Mouse (Mus musculus): ENCODE results near the gene Ankzf1.

The Ankzf1 gene

GRCm38 (mm10) chr1:75191622-75192402 is at the start of gene Ankzf1, which contains the start of gene Atg9a:
Gene Ankzf1, plus strand, starts transcription at chr1:75192151.
Gene Atg9a, minus strand, starts transcription at chr1:75192196.
- peak; percentile 97 for DNase-seq (ENCODE audit: low spot score)

- peak; percentile 96 for DNase-seq (ENCODE audit: low spot score)
Observed at GRCm38 (mm10) chr1:75142301-75143261, 49.4 kb upstream of the Ankzf1 start, which contains the start of the genes Cnppd1 and Retreg2. Gene Cnppd1, minus strand, starts transcription at chr1:75142711. Gene Retreg2, plus strand, starts transcription at chr1:75142778.

- DNase-seq (ENCODE audit: low spot score): no peak
Observed at GRCm38 (mm10) chr1:75145589-75145988, 46.4 kb upstream of the Ankzf1 start.

GRCm38 (mm10) chr1:75147411-75148135 is 44.4 kb upstream of the Ankzf1 start:
- no peak for DNase-seq (ENCODE audit: low spot score)

- DNase-seq (ENCODE audit: low spot score): no peak
Observed at GRCm38 (mm10) chr1:75148727-75149126, 43.2 kb upstream of the Ankzf1 start.

- DNase-seq (ENCODE audit: low spot score): peak; percentile 1
Observed at GRCm38 (mm10) chr1:75155837-75156236, 36.1 kb upstream of the Ankzf1 start.

GRCm38 (mm10) chr1:75158990-75159389 is 33.0 kb upstream of the Ankzf1 start:
- DNase-seq (ENCODE audit: low spot score): no peak

- no peak for DNase-seq (ENCODE audit: low spot score)
Observed at GRCm38 (mm10) chr1:75159540-75160255, 32.3 kb upstream of the Ankzf1 start.

- DNase-seq (ENCODE audit: low spot score): no peak
Observed at GRCm38 (mm10) chr1:75160256-75160617, 31.7 kb upstream of the Ankzf1 start.

- no peak for DNase-seq (ENCODE audit: low spot score)
Observed at GRCm38 (mm10) chr1:75168093-75168471, 23.9 kb upstream of the Ankzf1 start.

GRCm38 (mm10) chr1:75168472-75169464 is 23.2 kb upstream of the Ankzf1 start, which contains the start of gene Zfand2b:
Gene Zfand2b, plus strand, starts transcription at chr1:75168646.
- DNase-seq (ENCODE audit: low spot score): peak; percentile 96

GRCm38 (mm10) chr1:75179334-75180104 is 12.4 kb upstream of the Ankzf1 start:
- peak; percentile 48 for DNase-seq (ENCODE audit: low spot score)

- DNase-seq (ENCODE audit: low spot score): peak; percentile 93
Observed at GRCm38 (mm10) chr1:75180105-75180590, 11.8 kb upstream of the Ankzf1 start, which contains the start of gene Abcb6. Gene Abcb6, minus strand, starts transcription at chr1:75180392.

GRCm38 (mm10) chr1:75180741-75181140 is 11.2 kb upstream of the Ankzf1 start:
- DNase-seq (ENCODE audit: low spot score): no peak

- DNase-seq (ENCODE audit: low spot score): no peak
Observed at GRCm38 (mm10) chr1:75181377-75181870, 10.5 kb upstream of the Ankzf1 start.

- DNase-seq (ENCODE audit: low spot score): no peak
Observed at GRCm38 (mm10) chr1:75182160-75182559, 9.8 kb upstream of the Ankzf1 start.

GRCm38 (mm10) chr1:75185495-75185894 is 6.5 kb upstream of the Ankzf1 start:
- DNase-seq (ENCODE audit: low spot score): no peak

GRCm38 (mm10) chr1:75187126-75187525 is 4.8 kb upstream of the Ankzf1 start:
- no peak for DNase-seq (ENCODE audit: low spot score)
